Mouse (Mus musculus) right cerebral cortex, adult 18-20 months (tissue): ENCODE measurements around the gene Map4k2.

Source experiments
- DNase-seq: peaks from one replicate; pipeline ENCODE4 v3.0.0; 2022; ENCODE audit warnings: mixed read lengths

Map4k2 gene

DNA sequence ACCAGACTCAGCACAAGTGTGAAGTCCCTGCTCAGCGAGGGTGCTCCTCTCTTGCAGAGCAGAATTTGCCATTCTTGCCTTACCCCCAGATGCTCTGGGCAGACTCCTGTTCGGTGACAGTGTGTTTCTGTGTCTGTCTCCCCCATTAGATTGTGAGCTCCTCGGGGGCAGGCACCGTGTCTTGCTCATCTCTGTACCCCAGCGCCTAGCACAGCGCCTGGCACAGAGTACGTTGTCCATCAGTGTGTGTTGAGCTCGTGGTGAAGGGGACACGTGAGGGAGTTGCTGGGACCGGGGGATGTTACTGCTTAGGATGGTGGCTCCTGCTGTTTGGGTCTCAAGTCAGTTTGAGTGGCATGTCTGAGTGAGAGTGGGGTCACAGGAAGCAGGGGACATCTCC lies 62.9 kb downstream of the Map4k2 start:
- DNase-seq, result no peak
